Mouse (Mus musculus) stomach, postnatal 0 days (tissue): Measurements from ENCODE around the gene Map4k3. TPM values are rescaled to one million over a fixed set of nuclear protein-coding genes. Genes with fewer than 3 reads are reported as not detected.

Source experiments
- ATAC-seq: fragments of 200-750 bp; cut with Nextera tagmentation; 2 replicates; pipeline ENCODE4 v1.8.0; 2017; ENCODE audit not compliant: low FRiP score, low TSS enrichment
- DNase-seq: peaks from one replicate; pipeline ENCODE4 v3.0.0-alpha.2; 2016; ENCODE audit warnings: low spot score
- H3K27ac ChIP-seq: fragments of 300-500 bp; sonication (generic); replicated peaks from 2 replicates; pipeline ENCODE4 v1.5.1; 2014; ENCODE audit warnings: mild to moderate bottlenecking, control low read depth
- H3K27me3 ChIP-seq: fragments of 300-500 bp; sonication (generic); 2 replicates; pipeline ENCODE4 v1.6.1; 2014; ENCODE audit warnings: low read length; ENCODE audit not compliant: control insufficient read depth, insufficient read depth
- H3K36me3 ChIP-seq: fragments of 300-500 bp; sonication (generic); 2 replicates; pipeline ENCODE4 v1.6.1; 2014; ENCODE audit warnings: low read length, mixed read lengths; ENCODE audit not compliant: control insufficient read depth, insufficient read depth
- H3K4me1 ChIP-seq: fragments of 300-500 bp; sonication (generic); replicated peaks from 2 replicates; pipeline ENCODE4 v1.6.1; 2014; ENCODE audit warnings: antibody characterized with exemption; ENCODE audit not compliant: control insufficient read depth, insufficient read depth
- H3K4me2 ChIP-seq: fragments of 300-500 bp; sonication (generic); replicated peaks from 2 replicates; pipeline ENCODE4 v1.6.1; 2014; ENCODE audit warnings: low read depth, mild to moderate bottlenecking, control low read depth, moderate library complexity
- H3K4me3 ChIP-seq: fragments of 300-500 bp; sonication (generic); 2 replicates; pipeline ENCODE4 v1.5.1; 2014; ENCODE audit warnings: low read depth, low read length, control low read depth
- H3K9ac ChIP-seq: fragments of 300-500 bp; sonication (generic); 2 replicates; pipeline ENCODE4 v1.6.1; 2014; ENCODE audit warnings: mild to moderate bottlenecking, low read length, control low read depth, mixed read lengths
- H3K9me3 ChIP-seq: fragments of 300-500 bp; sonication (generic); 2 replicates; pipeline ENCODE4 v1.6.1; 2016; ENCODE audit warnings: low read length; ENCODE audit not compliant: control insufficient read depth
- CTCF ChIP-seq: IDR thresholded peaks from 2 replicates; pipeline ENCODE4 v1.5.1; 2016; ENCODE audit warnings: antibody characterized with exemption, low read depth, mild to moderate bottlenecking, moderate library complexity
- EP300 ChIP-seq: optimal IDR thresholded peaks from 2 replicates; pipeline ENCODE3; 2016; ENCODE audit warnings: antibody characterized with exemption
- WGBS: fragments of 180-500 bp; shearing (Covaris S2); extraction: QIAGEN DNeasy Blood & Tissue Kit; methylation state at CpG from one replicate; pipeline ENCODE4 v1.1.7; 2014; 5-methylcytosine and 5-hydroxymethylcytosine counted together
- polyA plus RNA-seq: library from polyadenylated mRNA; unstranded; fragments of >200 nt; fragmentation: Nextera tagmentation; extraction: Ambion mirVana; gene quantifications from 2 replicates; pipeline ENCODE4 v1.2.1, GENCODE M21; 2015

Gene Map4k3
- polyA plus RNA-seq, 1 experiment from 2014 or later, result 16.9 TPM

DNA sequence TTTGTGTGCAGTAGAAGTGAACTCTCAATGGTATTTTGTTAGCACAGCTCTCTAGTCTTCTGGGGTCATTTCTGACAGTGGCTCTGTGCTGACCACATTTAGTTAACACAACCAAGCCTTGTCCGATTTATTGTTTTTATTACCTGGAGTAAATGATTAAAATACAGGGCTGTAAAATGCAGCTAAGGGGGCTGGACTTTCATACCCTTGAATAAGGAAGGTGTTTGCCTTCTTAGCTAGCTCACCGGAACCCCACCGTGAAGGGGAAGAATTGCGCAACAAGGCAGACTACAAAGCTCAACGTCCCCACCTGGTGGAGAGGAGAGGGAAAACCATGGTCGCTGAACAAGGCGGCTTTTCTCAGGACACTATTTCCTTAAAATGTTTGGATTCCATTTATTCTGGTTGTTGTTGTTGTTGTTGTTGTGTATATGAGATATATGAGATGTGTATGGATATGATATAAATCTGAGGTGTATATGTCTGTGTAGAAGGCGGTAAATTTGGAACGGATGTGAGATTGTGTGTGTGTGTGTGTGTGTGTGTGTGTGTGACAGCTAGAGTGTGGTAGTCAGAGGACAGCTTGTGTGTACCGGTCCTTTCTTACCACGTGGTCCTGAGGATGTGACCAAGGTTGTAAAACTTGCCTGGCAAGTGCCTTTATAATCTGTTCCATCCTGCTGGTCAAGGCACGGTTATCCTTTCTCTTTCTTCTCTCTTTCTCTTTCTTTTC is 167.4 kb downstream of the Map4k3 start:
- no peak overlapping the region for H3K9ac ChIP-seq
- H3K27ac ChIP-seq, result no peak overlapping the region
- peak overlapping the region; percentile 39 for H3K4me2 ChIP-seq
- DNase-seq (peak; percentile 75), ATAC-seq (peak; percentile 40)
- H3K36me3 ChIP-seq, result no peaks in the 10 kb centered on the region
- H3K4me3 ChIP-seq, result 0 out of 2 replicates have a peak overlapping the region, but pooled peaks have one; percentile 16
- H3K4me1 ChIP-seq, result no peaks in the 10 kb centered on the region
- TF ChIP-seq CTCF, result peak; percentile 96
- no peak for TF ChIP-seq EP300
- H3K9me3 ChIP-seq, result no peaks in the 10 kb centered on the region
- H3K27me3 ChIP-seq, result no peaks in the 10 kb centered on the region
- WGBS, result 18% methylated on average over 12 of the region's 12 CpGs

DNA sequence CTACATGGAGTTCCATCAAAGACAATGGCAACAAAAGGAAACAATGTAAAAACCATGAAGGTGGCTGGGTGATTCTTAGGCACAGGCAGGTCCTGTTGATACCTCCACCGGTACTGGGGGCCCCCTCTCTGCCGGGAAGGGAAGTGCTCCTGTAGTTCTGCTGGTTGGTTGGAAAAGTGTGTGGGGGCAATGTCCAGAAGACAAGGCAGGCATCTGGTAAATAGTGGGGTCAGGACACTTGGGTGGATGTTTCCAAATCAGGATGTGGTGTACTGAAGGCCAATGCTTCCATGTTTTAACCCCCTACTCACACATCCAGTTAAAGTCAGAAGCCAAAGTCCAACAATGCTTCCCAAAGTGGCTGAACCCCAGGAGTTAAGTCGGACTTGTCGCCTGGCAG is 168.5 kb downstream of the Map4k3 start:
- Histone ChIP-seq H3K4me1 (no peaks in the 10 kb centered on the region), H3K27me3 (no peaks in the 10 kb centered on the region), H3K9me3 (no peaks in the 10 kb centered on the region), H3K4me2 (no peak overlapping the region), H3K36me3 (no peaks in the 10 kb centered on the region), H3K9ac (no peak overlapping the region), H3K4me3 (no peak overlapping the region), H3K27ac (no peak overlapping the region)
- DNase-seq (no peak), ATAC-seq (no peak)
- TF ChIP-seq EP300 (no peak), CTCF (peak; percentile 55)
- WGBS, result 83% methylated on average over 4 of the region's 4 CpGs

DNA sequence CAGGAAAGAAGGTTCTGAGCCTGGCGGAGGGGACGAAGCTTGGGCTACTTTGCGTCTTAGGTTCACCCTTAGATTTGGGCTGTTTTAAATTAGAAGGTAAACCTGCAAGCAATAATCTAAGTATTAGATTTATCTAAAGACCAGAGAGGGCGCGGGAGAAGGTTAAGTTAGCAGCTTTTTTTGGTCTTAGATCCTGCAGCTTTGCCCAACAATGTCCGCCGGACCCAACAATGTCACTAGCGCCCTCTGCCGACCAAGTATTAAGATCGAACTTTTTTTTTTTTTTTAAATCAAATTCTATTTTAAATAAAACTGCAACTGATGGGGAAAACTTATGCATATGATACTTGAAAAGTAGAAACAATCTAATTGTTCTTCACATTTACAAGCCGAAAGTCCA is 169.2 kb downstream of the Map4k3 start:
- H3K9ac ChIP-seq, result no peak overlapping the region
- WGBS, result 33% methylated on average over 11 of the region's 11 CpGs
- no peak overlapping the region for H3K4me2 ChIP-seq
- no peaks in the 10 kb centered on the region for H3K27me3 ChIP-seq
- TF ChIP-seq EP300 (no peak), CTCF (peak; percentile 68)
- H3K9me3 ChIP-seq, result no peaks in the 10 kb centered on the region
- peak; percentile 46 for DNase-seq
- H3K4me3 ChIP-seq, result no peak overlapping the region
- no peaks in the 10 kb centered on the region for H3K4me1 ChIP-seq
- no peaks in the 10 kb centered on the region for H3K36me3 ChIP-seq
- H3K27ac ChIP-seq, result no peak overlapping the region
- no peak for ATAC-seq

DNA sequence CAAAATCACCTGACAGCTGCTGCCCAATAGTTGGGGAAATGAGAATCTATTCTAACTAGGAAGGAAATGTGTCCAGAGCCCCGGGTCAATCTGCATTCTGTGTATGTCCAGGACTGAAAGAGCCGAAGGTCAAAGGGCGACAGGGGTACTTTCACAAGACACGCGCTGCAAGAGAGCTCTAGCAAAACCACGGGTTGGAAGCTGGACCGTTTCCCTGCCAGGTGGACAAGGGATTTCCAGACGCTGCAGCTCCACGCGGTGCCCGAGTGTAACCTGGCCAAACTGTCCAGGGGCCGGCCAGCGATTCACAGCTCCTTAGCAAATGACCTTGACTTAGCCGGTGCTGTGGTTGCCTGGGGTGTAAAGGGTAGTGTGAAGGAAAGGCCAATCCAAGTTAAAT is 169.7 kb downstream of the Map4k3 start:
- no peak for ATAC-seq
- WGBS, result 78% methylated on average over 14 of the region's 14 CpGs
- no peak overlapping the region for H3K9ac ChIP-seq

DNA sequence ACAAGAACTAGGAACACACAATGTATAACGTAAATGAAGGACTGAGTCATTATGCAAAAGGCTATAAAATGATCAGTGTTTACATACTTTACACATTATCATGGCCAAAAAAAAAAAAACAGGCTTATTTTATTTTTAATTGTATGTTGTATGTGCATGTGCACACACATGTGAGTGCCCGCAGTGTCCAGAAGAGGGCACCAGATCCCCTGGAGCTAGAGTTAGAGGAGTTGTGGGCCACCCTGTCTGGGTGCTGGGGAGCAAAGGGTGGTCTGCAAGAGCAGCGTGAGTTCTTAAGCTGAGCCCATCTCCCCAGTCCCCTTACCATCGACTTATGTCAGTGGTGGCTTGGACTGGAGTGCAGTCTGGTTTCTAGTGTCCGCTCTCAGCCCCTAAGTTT is 170.8 kb downstream of the Map4k3 start:
- TF ChIP-seq CTCF, result peak; percentile 30; the same call in 1 of the 2 replicates
- TF ChIP-seq EP300, result no peak
- 94% methylated on average over 5 of the region's 5 CpGs for WGBS
- DNase-seq (no peak), ATAC-seq (no peak)
- no peaks in the 10 kb centered on the region for H3K9me3 ChIP-seq
- H3K4me2 ChIP-seq, result no peak overlapping the region
- H3K9ac ChIP-seq, result no peak overlapping the region
- H3K4me3 ChIP-seq, result no peak overlapping the region
- no peaks in the 10 kb centered on the region for H3K4me1 ChIP-seq
- H3K27ac ChIP-seq, result no peak overlapping the region
- H3K36me3 ChIP-seq, result no peaks in the 10 kb centered on the region
- no peaks in the 10 kb centered on the region for H3K27me3 ChIP-seq

More for the DNA sequence above, 169.7 kb downstream of the Map4k3 start:
- Histone ChIP-seq H3K27ac (no peak overlapping the region), H3K4me2 (no peak overlapping the region), H3K4me3 (no peak overlapping the region), H3K9me3 (no peaks in the 10 kb centered on the region), H3K36me3 (no peaks in the 10 kb centered on the region), H3K4me1 (no peaks in the 10 kb centered on the region), H3K27me3 (no peaks in the 10 kb centered on the region)
- DNase-seq, result no peak
- TF ChIP-seq CTCF (no peak), EP300 (no peak)
